Mouse (Mus musculus) spleen, adult 2 months (tissue): ENCODE measurements around the gene Ccnd3.

ENCODE experiments used
- CTCF ChIP-seq: fragments of 200-500 bp; IDR thresholded peaks from 2 replicates; pipeline ENCODE4 v1.5.1; 2011; ENCODE audit warnings: mild to moderate bottlenecking, inconsistent platforms; ENCODE audit not compliant: insufficient read depth, insufficient read length, insufficient replicate concordance; ENCODE audit errors: extremely low read depth
- POLR2A ChIP-seq: fragments of 200-500 bp; IDR thresholded peaks from 2 replicates; pipeline ENCODE4 v1.6.1; 2011; ENCODE audit warnings: low read depth, low read length, inconsistent platforms

- no peak for TF ChIP-seq CTCF
- TF ChIP-seq POLR2A = no peak
Measured at GRCm38 (mm10) chr17:47593854-47594182, 89.0 kb downstream of the Ccnd3 start.
